Mouse (Mus musculus): ENCODE results near the gene Lrrc32. TPM values are rescaled to one million over a fixed set of nuclear protein-coding genes. Genes with fewer than 3 reads are reported as not detected.

The Lrrc32 gene
- total RNA-seq (2023) = under 1 TPM; 0.21 to 0.31 TPM

GRCm38 (mm10) chr7:98489131-98489530 lies at the start of gene Lrrc32:
TSS of gene Lrrc32 (plus strand) at chr7:98489283.

GRCm38 (mm10) chr7:98439956-98440466 lies 49.1 kb upstream of the Lrrc32 start, which contains the start of gene Gucy2d:
TSS of gene Gucy2d (plus strand) at chr7:98440416.

Other genes starting within 250 kb of the Lrrc32 start
- gene Acer3, start 168.1 kb upstream of the Lrrc32 start, total RNA-seq (2023) = 100 to 1,000 TPM; 154 TPM
- 1 to 10 TPM; 4.8 to 6.3 TPM for gene Tsku, start 128.0 kb upstream of the Lrrc32 start, total RNA-seq (2023)
- gene Gucy2d, start 48.9 kb upstream of the Lrrc32 start, total RNA-seq (2023) = not detected
- 10 to 100 TPM; 48.9 to 60.2 TPM for gene Emsy, start 167.5 kb downstream of the Lrrc32 start, total RNA-seq (2023)
- gene Thap12, start 213.8 kb downstream of the Lrrc32 start, total RNA-seq (2023) = 10 to 100 TPM; 23.6 to 29.8 TPM

Measured in monocyte, adult 59 days (primary cell).